Mouse (Mus musculus): ENCODE results near the gene Olfr1311. TPM values are rescaled to one million over a fixed set of nuclear protein-coding genes. Genes with fewer than 3 reads are reported as not detected.
"Not testable (repeated sequence)": the region's sequence is repeated elsewhere in the genome, so short reads cannot be mapped to it uniquely, and the experiment has no call there.

Olfr1311 gene
- total RNA-seq (2021): not detected
- not detected in 2 replicates for polyA plus RNA-seq (2012; rRNA removed)
- long read RNA-seq: 0 reads

DNA sequence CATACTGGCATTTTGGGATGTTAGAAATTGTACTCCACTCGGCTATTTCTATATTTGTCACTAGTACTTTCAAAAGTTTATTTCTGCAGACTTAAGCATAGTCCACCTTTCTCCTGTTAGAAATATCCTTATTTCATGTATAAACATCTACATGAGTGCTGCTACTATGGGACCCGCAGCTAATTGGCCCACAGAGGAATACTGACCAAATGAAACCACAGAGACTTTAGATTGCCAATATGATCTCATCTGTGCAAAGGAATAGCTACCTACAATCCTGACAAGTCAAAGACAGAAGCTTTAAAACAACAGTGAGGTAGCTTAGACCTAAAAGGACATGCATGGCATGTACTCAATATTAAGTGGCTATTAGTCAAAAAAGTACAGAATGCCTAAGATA, at the start of gene Olfr1311:
Olfr1311 (minus strand) TSS at position 101 of the 400 bp plus-strand sequence.
- DNase-seq: no peak

DNA sequence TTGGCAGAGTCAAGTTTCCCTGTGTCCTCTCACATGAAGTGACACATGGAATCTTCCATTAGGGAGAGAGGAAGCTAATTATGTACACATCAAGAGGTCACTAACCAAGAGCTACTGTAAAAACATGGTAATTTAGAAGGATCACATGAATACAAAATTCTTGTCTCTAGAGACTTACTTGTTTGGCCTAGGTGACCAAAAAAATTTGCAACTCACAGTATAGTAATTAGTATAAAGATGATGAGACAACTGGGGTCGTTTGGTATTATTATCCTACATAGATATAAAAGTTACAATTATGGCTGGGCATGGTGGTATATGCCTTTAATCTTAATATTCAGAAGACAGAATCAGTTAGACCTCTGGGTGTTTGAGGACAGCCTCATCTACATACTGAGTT, 25.9 kb upstream of the Olfr1311 start, which contains the start of gene Olfr1312:
Olfr1312 (minus strand) TSS at position 101 of the 400 bp plus-strand sequence.
- DNase-seq: no peak

DNA sequence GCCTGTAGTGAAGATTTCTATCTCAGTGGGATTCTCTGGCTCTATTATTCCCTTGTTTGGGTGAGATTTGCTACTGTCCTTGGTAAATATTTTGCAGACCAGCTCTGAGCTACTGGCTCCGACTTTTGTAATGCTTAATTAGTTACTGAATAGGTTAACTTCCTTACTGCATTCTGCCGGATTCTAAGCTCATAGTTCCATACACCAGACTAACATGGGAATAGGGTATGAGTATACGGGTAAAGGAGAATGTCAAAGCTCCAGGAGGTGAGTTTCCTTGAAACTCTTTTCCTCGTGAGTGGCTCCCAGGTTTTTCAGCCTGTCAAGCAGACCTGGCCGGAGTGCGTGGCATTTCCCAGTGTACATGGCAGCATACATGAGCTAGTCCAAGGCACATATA, 2.8 kb upstream of the Olfr1311 start:
- DNase-seq: not testable (repeated sequence)

DNA sequence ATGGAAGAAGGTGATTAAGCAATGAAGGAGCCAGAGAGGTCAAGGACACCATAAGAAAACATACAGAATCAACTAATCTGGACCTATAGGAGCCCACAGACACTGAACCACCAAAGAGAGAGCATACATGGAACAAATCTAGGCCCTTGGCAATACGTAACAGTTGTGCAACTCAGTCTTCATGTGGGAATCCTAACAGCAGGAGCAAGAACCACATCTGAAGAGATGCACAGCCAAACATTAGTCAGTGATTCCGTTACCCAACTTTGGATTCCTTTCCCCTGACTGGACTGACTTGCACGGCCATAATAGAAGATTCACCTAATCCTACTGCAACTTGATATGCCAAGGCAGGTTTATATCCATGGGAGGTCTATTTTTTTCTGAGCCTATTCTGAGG, 9.3 kb downstream of the Olfr1311 start:
- DNase-seq: no peak

DNA sequence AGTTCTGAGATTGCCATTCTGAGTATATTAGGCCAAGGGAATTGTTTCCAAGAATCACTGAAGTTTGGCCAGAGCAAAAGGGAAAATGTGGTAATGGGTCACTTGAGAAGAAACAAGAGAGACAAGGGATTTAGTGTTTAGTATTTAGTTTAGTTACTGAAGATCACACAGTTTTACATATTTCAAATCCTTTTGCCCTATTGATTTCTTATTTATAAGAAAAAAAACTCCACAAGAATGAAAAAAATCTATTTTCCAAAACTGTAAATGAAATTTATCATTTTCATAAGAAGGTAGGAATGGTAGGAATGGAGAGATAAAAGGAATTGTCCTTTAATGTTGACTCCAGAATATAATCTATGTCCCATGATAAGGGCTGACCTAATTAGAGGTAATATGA, 11.6 kb downstream of the Olfr1311 start, which contains the start of gene Olfr1310:
Olfr1310 (minus strand) TSS at position 101 of the 400 bp plus-strand sequence.
- no peak for DNase-seq

DNA sequence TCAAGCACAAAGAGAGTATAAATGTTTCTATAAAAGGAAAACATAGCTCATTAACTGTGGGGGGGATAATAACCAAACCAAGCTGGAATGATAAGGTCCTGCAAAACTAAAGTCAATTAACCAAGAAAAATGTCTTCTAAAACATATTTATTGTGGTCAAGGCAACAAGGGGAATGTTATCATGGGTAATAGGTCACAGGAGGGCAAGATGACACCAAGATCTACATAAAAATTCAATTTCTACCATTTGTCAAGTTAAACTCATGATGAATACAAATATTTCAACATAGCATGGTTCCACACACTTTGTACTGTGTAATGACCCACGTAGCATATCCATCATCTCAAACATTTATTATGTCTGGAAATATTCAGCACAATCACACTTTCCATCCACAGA, 34.0 kb downstream of the Olfr1311 start, which contains the start of gene Olfr1309:
Olfr1309 (minus strand) TSS at position 101 of the 400 bp plus-strand sequence.
- no peak for DNase-seq

Other genes starting within 250 kb of the Olfr1311 start
- gene Olfr1302, start 247.0 kb downstream of the Olfr1311 start, total RNA-seq (2021): not detected
- not detected in 2 replicates for gene Olfr1302, start 247.0 kb downstream of the Olfr1311 start, polyA plus RNA-seq (2012; rRNA removed)
- gene Olfr1303, start 204.1 kb downstream of the Olfr1311 start, total RNA-seq (2021): not detected
- gene Olfr1303, start 204.1 kb downstream of the Olfr1311 start, polyA plus RNA-seq (2012; rRNA removed): not detected in 2 replicates
- not detected for gene Olfr1305, start 147.3 kb downstream of the Olfr1311 start, total RNA-seq (2021)
- gene Olfr1305, start 147.3 kb downstream of the Olfr1311 start, polyA plus RNA-seq (2012; rRNA removed): not detected in 2 replicates
- not detected for gene Olfr1306, start 108.1 kb downstream of the Olfr1311 start, total RNA-seq (2021)
- not detected in 2 replicates for gene Olfr1306, start 108.1 kb downstream of the Olfr1311 start, polyA plus RNA-seq (2012; rRNA removed)
- gene Olfr1307, start 75.0 kb downstream of the Olfr1311 start, total RNA-seq (2021): under 1 TPM in 1 of 2 experiments, not detected in 1; under 0.01 TPM
- gene Olfr1307, start 75.0 kb downstream of the Olfr1311 start, polyA plus RNA-seq (2012; rRNA removed): not detected in 2 replicates
- not detected for gene Olfr1308, start 59.5 kb downstream of the Olfr1311 start, total RNA-seq (2021)
- gene Olfr1308, start 59.5 kb downstream of the Olfr1311 start, polyA plus RNA-seq (2012; rRNA removed): not detected in 2 replicates
- not detected for gene Olfr1309, start 34.1 kb downstream of the Olfr1311 start, total RNA-seq (2021)
- gene Olfr1309, start 34.1 kb downstream of the Olfr1311 start, polyA plus RNA-seq (2012; rRNA removed): not detected in 2 replicates
- not detected for gene Olfr1310, start 11.7 kb downstream of the Olfr1311 start, total RNA-seq (2021)
- not detected in 2 replicates for gene Olfr1310, start 11.7 kb downstream of the Olfr1311 start, polyA plus RNA-seq (2012; rRNA removed)
- not detected for gene Olfr1312, start 25.8 kb upstream of the Olfr1311 start, total RNA-seq (2021)
- not detected in 2 replicates for gene Olfr1312, start 25.8 kb upstream of the Olfr1311 start, polyA plus RNA-seq (2012; rRNA removed)
- gene Olfr1313, start 53.4 kb upstream of the Olfr1311 start, total RNA-seq (2021): not detected
- not detected in 2 replicates for gene Olfr1313, start 53.4 kb upstream of the Olfr1311 start, polyA plus RNA-seq (2012; rRNA removed)
- gene Olfr1314, start 72.4 kb upstream of the Olfr1311 start, total RNA-seq (2021): not detected
- not detected in 2 replicates for gene Olfr1314, start 72.4 kb upstream of the Olfr1311 start, polyA plus RNA-seq (2012; rRNA removed)
- gene Olfr1315-ps1, start 91.0 kb upstream of the Olfr1311 start, total RNA-seq (2021): not detected
- not detected in 2 replicates for gene Olfr1315-ps1, start 91.0 kb upstream of the Olfr1311 start, polyA plus RNA-seq (2012; rRNA removed)
- not detected for gene Olfr1316, start 110.6 kb upstream of the Olfr1311 start, total RNA-seq (2021)
- gene Olfr1316, start 110.6 kb upstream of the Olfr1311 start, polyA plus RNA-seq (2012; rRNA removed): not detected in 2 replicates
- gene Olfr1317, start 115.9 kb upstream of the Olfr1311 start, total RNA-seq (2021): not detected
- not detected in 2 replicates for gene Olfr1317, start 115.9 kb upstream of the Olfr1311 start, polyA plus RNA-seq (2012; rRNA removed)
- gene Olfr1318, start 129.8 kb upstream of the Olfr1311 start, total RNA-seq (2021): not detected
- not detected in 2 replicates for gene Olfr1318, start 129.8 kb upstream of the Olfr1311 start, polyA plus RNA-seq (2012; rRNA removed)
- 1 to 10 TPM; 5.1 to 9.2 TPM for gene Lpcat4, start 215.1 kb upstream of the Olfr1311 start, total RNA-seq (2021)
- 18.9 TPM in 2 replicates for gene Lpcat4, start 215.1 kb upstream of the Olfr1311 start, polyA plus RNA-seq (2012; rRNA removed)
- not detected for gene Nutm1, start 234.9 kb upstream of the Olfr1311 start, total RNA-seq (2021)
- not detected in 2 replicates for gene Nutm1, start 234.9 kb upstream of the Olfr1311 start, polyA plus RNA-seq (2012; rRNA removed)
- gene Nop10, start 237.5 kb upstream of the Olfr1311 start, total RNA-seq (2021): 100 to 1,000 TPM; 122 to 167 TPM
- gene Nop10, start 237.5 kb upstream of the Olfr1311 start, polyA plus RNA-seq (2012; rRNA removed): 46.6 and 57.7 TPM in 2 replicates
- 10 to 100 TPM; 33.4 to 35.1 TPM for gene Slc12a6, start 241.4 kb upstream of the Olfr1311 start, total RNA-seq (2021)
- gene Slc12a6, start 241.4 kb upstream of the Olfr1311 start, polyA plus RNA-seq (2012; rRNA removed): 11.7 and 14.5 TPM in 2 replicates
- under 1 TPM in 1 of 2 experiments, not detected in 1; 0.14 TPM for gene Gm21985, start 241.9 kb upstream of the Olfr1311 start, total RNA-seq (2021)
- gene Gm21985, start 241.9 kb upstream of the Olfr1311 start, polyA plus RNA-seq (2012; rRNA removed): not detected in 2 replicates